Mouse (Mus musculus): ENCODE results near the gene App. TPM values are rescaled to one million over a fixed set of nuclear protein-coding genes. Genes with fewer than 3 reads are reported as not detected.

The App gene
- polyA plus RNA-seq, 1 experiment from 2014 or later: 197 TPM

DNA sequence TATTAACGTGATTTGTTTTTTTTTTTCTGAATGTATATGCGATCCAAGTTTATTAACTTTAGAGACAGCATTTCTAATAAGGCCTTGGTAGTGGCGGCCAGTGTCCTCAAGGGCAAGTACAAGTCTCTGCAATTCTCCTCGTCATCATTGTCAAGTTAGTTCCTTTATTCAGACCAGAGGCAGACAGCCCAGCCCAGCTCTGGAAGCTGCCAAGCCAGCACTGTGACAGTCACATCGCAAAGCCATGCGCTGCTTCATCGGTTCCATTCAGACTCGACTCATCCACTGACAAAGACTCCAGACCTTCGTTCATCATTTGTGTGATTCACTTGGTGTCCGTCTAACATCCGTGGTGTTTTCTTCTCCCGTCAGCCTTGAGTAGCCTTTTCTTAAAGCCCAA is 100.9 kb downstream of the App start:
- Histone ChIP-seq H3K4me1 (peaks cover 2% of the 10 kb centered on the region; the same call in 1 of the 2 replicates), H3K4me2 (no peak overlapping the region), H3K4me3 (no peak overlapping the region), H3K9ac (no peak overlapping the region), H3K27ac (no peak overlapping the region), H3K36me3 (peaks cover 39% of the 10 kb centered on the region), H3K9me3 (no peaks in the 10 kb centered on the region), H3K27me3 (no peaks in the 10 kb centered on the region)
- 89% methylated on average over 12 of the region's 12 CpGs for WGBS
- no peak for ATAC-seq (ENCODE audit: insufficient number of reproducible peaks, insufficient read depth, low FRiP score, low TSS enrichment, low read depth)

DNA sequence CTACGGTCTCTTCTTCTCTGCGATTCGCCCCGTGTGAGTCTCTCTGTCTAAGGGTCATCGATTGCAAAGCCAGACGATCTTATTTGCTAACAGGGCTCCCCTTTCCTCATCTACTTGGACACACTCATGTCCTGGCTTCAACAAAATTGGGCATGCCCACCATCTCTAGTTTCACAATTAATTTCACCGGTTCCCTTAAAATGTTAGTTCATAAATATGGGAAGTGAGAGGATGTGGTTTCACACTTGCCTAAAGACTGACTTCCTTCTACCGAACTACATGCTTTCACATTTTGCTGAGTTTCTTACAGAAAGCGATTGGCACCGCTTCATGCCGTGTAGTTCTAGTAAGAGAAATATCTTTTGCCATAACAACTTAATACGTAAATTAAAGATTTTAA is 101.8 kb downstream of the App start:
- Histone ChIP-seq H3K27ac (no peak overlapping the region), H3K4me2 (no peak overlapping the region), H3K27me3 (no peaks in the 10 kb centered on the region), H3K9ac (no peak overlapping the region), H3K9me3 (no peaks in the 10 kb centered on the region), H3K36me3 (peaks cover 35% of the 10 kb centered on the region), H3K4me3 (no peak overlapping the region), H3K4me1 (no peaks in the 10 kb centered on the region)
- WGBS: 97% methylated on average over 12 of the region's 12 CpGs
- ATAC-seq (ENCODE audit: insufficient number of reproducible peaks, insufficient read depth, low FRiP score, low TSS enrichment, low read depth): no peak

DNA sequence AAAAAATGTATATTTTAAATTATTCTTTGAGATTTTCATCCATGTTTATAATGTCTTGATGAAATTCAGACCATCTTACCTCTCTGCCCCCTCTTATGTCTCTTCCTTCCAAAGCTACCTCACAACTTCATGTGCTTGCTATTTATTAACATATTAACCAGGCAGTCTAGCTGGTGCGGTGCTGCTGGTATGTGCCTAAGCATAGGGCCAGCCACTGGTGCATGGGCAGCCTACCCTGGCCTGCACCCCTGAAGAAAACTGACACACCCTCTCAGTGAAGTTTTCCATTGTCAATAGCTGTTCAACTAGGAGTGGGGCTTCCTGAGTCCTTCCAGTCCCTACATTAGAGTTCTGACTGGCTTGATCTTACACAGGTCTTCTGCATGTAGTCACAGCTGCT is 102.3 kb downstream of the App start:
- Histone ChIP-seq H3K27me3 (no peaks in the 10 kb centered on the region), H3K36me3 (peaks cover 33% of the 10 kb centered on the region), H3K9me3 (no peaks in the 10 kb centered on the region), H3K4me1 (no peaks in the 10 kb centered on the region), H3K4me3 (no peak overlapping the region), H3K9ac (no peak overlapping the region), H3K4me2 (no peak overlapping the region), H3K27ac (no peak overlapping the region)
- ATAC-seq (ENCODE audit: insufficient number of reproducible peaks, insufficient read depth, low FRiP score, low TSS enrichment, low read depth): no peak
- WGBS: 100% methylated on average over 1 of the region's 1 CpGs

DNA sequence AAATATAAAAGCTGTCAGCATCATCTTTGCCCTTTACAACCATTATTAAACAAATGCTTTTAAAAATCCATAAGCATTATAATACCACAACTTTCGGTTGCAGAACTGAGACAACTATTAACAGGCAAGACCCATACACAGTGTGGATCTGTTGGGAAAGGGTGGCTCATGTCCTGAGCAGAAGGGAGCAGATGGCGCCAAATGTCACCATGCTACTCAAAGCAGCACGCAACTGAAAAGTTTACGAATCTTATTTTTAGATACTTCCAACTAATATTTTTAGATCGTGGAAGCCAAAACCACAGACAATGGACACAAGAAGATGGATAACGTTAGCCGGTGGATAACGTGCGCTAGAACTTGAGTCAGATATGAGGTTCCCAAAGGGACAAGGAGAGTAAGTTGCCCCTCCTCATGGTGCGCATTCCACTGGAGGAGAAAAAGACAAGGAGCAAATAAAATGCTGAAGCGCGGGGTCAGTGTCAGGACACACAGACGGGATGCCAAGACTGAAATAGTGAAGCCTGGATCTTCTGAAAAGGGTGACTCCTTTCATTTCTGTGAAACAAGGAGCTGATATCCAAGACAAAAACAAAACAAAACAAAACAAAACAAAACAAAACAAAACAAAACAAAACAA is 106.2 kb downstream of the App start:
- H3K4me1 ChIP-seq: no peaks in the 10 kb centered on the region
- 92% methylated on average over 13 of the region's 13 CpGs for WGBS
- H3K9me3 ChIP-seq: no peaks in the 10 kb centered on the region
- no peak overlapping the region for H3K9ac ChIP-seq
- ATAC-seq (ENCODE audit: insufficient number of reproducible peaks, insufficient read depth, low FRiP score, low TSS enrichment, low read depth): no peak
- H3K4me3 ChIP-seq: no peak overlapping the region
- peaks cover 25% of the 10 kb centered on the region for H3K36me3 ChIP-seq
- no peak overlapping the region for H3K4me2 ChIP-seq
- H3K27ac ChIP-seq: no peak overlapping the region
- no peaks in the 10 kb centered on the region for H3K27me3 ChIP-seq

DNA sequence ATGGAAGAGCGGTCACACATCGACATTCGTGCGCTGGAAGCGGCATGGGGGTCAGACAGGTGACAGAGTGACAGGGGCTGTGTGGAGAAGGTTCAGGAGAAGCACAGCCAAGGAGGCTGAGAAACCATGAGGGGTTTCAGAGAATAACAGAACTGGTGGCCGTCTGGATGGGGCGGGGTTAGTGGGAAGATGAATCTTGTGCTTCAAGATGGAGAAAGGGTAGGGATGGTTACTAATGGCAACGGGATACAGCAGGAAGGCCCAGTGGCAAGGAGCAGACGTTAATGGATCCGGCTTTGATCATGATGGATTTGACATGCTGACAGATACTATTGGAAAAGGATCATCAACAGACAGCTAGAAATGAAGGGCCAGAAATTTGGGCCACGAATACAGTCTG is 107.3 kb downstream of the App start:
- H3K27ac ChIP-seq: no peak overlapping the region
- 87% methylated on average over 11 of the region's 11 CpGs for WGBS

DNA sequence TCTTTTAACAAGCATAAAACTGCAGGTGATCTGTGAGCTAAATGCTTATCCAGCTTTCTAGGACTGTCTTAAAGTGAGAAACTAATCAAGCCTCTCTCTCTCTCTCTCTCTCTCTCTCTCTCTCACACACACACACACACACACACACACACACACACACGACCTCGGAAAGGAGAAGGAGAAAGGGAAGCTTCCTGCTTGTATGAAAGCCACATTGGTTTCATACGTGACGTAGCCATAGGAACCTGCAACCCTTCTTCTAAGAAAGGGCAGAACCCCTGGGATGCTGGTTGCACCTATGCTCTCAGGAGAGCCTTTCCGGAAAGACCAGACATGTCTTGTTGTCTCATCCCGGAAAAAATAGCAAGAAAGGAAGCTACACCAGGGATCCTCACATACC is 108.8 kb downstream of the App start:
- Histone ChIP-seq H3K9ac (no peak overlapping the region), H3K9me3 (no peaks in the 10 kb centered on the region; the same call in 1 of the 2 replicates), H3K4me1 (no peaks in the 10 kb centered on the region), H3K4me3 (no peak overlapping the region), H3K36me3 (peaks cover 22% of the 10 kb centered on the region), H3K4me2 (no peak overlapping the region), H3K27ac (no peak overlapping the region), H3K27me3 (no peaks in the 10 kb centered on the region)
- WGBS: 86% methylated on average over 5 of the region's 6 CpGs
- ATAC-seq (ENCODE audit: insufficient number of reproducible peaks, insufficient read depth, low FRiP score, low TSS enrichment, low read depth): no peak

More for the DNA sequence above, 107.3 kb downstream of the App start:
- Histone ChIP-seq H3K4me1 (no peaks in the 10 kb centered on the region), H3K27me3 (no peaks in the 10 kb centered on the region), H3K9me3 (no peaks in the 10 kb centered on the region; the same call in 1 of the 2 replicates), H3K4me3 (no peak overlapping the region), H3K36me3 (peaks cover 24% of the 10 kb centered on the region), H3K9ac (no peak overlapping the region), H3K4me2 (no peak overlapping the region)
- ATAC-seq (ENCODE audit: insufficient number of reproducible peaks, insufficient read depth, low FRiP score, low TSS enrichment, low read depth): no peak

- no peak overlapping the region for H3K9ac ChIP-seq
- peaks cover 15% of the 10 kb centered on the region for H3K36me3 ChIP-seq
- ATAC-seq (ENCODE audit: insufficient number of reproducible peaks, insufficient read depth, low FRiP score, low TSS enrichment, low read depth): no peak
- H3K9me3 ChIP-seq: no peaks in the 10 kb centered on the region; the same call in 1 of the 2 replicates
- H3K27ac ChIP-seq: no peak overlapping the region
- 84% methylated on average over 3 of the region's 3 CpGs for WGBS
- no peaks in the 10 kb centered on the region for H3K27me3 ChIP-seq
- no peak overlapping the region for H3K4me3 ChIP-seq
- no peak overlapping the region for H3K4me2 ChIP-seq
- peaks cover 11% of the 10 kb centered on the region; the same call in 1 of the 2 replicates for H3K4me1 ChIP-seq
Measured at GRCm38 (mm10) chr16:85062732-85063131, 110.8 kb downstream of the App start.

DNA sequence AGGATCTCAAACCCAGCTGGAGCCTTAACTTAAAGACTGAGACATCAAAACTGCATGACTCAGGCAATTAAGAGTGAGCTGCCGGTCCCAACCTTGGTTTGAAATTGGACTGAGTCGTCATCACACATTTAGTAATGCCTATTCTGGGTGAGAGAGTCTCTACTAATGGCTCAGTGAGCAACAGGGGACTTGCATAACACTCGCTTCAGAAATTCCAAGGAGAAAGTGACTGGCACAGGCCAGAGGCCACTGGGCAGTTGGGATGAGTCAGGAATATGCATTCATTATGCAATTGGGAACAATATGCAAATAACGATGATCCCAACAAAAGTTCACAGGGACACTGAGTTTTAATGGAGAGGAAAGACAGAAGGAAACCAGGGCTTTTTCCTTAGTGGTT is 111.8 kb downstream of the App start:
- Histone ChIP-seq H3K4me1 (peaks cover 11% of the 10 kb centered on the region; the same call in 1 of the 2 replicates), H3K4me2 (no peak overlapping the region), H3K9ac (no peak overlapping the region), H3K9me3 (no peaks in the 10 kb centered on the region; the same call in 1 of the 2 replicates), H3K4me3 (no peak overlapping the region), H3K27me3 (no peaks in the 10 kb centered on the region), H3K27ac (no peak overlapping the region), H3K36me3 (peaks cover 21% of the 10 kb centered on the region)
- 91% methylated on average over 4 of the region's 4 CpGs for WGBS
- ATAC-seq (ENCODE audit: insufficient number of reproducible peaks, insufficient read depth, low FRiP score, low TSS enrichment, low read depth): no peak

DNA sequence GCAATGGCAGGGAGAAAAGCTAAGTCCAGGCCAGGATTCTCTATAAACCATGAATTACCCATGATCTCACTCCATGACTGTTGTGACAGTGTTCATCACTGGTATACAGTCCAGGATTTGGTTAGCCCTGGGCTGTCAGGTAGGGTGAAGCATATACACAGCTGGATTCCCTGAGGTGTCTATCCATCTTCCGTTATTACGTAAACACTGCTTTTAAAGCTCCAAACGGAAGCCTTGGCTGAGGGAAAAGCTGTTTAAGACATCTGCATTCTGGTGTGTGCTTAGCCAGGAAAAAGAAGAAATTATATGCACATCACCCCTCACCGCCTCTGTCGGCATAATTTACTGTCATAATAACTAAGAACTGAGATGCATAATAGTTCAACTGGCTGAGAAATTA is 115.4 kb downstream of the App start:
- H3K4me2 ChIP-seq: no peak overlapping the region
- no peaks in the 10 kb centered on the region for H3K27me3 ChIP-seq
- no peak overlapping the region for H3K9ac ChIP-seq
- peaks cover 26% of the 10 kb centered on the region for H3K36me3 ChIP-seq
- peaks cover 11% of the 10 kb centered on the region; the same call in 1 of the 2 replicates for H3K4me1 ChIP-seq
- WGBS: 66% methylated on average over 5 of the region's 5 CpGs
- ATAC-seq (ENCODE audit: insufficient number of reproducible peaks, insufficient read depth, low FRiP score, low TSS enrichment, low read depth): no peak
- H3K27ac ChIP-seq: no peak overlapping the region
- no peak overlapping the region for H3K4me3 ChIP-seq
- no peaks in the 10 kb centered on the region; the same call in 1 of the 2 replicates for H3K9me3 ChIP-seq

- H3K27ac ChIP-seq: no peak overlapping the region
- no peak for ATAC-seq (ENCODE audit: insufficient number of reproducible peaks, insufficient read depth, low FRiP score, low TSS enrichment, low read depth)
- H3K27me3 ChIP-seq: no peaks in the 10 kb centered on the region
- no peak overlapping the region for H3K4me2 ChIP-seq
- no peak overlapping the region for H3K9ac ChIP-seq
- peaks cover 25% of the 10 kb centered on the region for H3K36me3 ChIP-seq
- 95% methylated on average over 10 of the region's 10 CpGs for WGBS
- no peak overlapping the region for H3K4me3 ChIP-seq
- peaks cover 11% of the 10 kb centered on the region; the same call in 1 of the 2 replicates for H3K4me1 ChIP-seq
- no peaks in the 10 kb centered on the region for H3K9me3 ChIP-seq
Measured at GRCm38 (mm10) chr16:85056212-85056611, 117.4 kb downstream of the App start.

GRCm38 (mm10) chr16:85053996-85054395 is 119.6 kb downstream of the App start:
- no peak for ATAC-seq (ENCODE audit: insufficient number of reproducible peaks, insufficient read depth, low FRiP score, low TSS enrichment, low read depth)
- H3K4me3 ChIP-seq: no peak overlapping the region
- H3K36me3 ChIP-seq: peaks cover 24% of the 10 kb centered on the region
- H3K9ac ChIP-seq: no peak overlapping the region
- H3K4me2 ChIP-seq: no peak overlapping the region
- H3K27ac ChIP-seq: no peak overlapping the region
- H3K4me1 ChIP-seq: peaks cover 14% of the 10 kb centered on the region; the same call in 1 of the 2 replicates
- H3K27me3 ChIP-seq: no peaks in the 10 kb centered on the region
- 90% methylated on average over 7 of the region's 7 CpGs for WGBS
- no peaks in the 10 kb centered on the region for H3K9me3 ChIP-seq

DNA sequence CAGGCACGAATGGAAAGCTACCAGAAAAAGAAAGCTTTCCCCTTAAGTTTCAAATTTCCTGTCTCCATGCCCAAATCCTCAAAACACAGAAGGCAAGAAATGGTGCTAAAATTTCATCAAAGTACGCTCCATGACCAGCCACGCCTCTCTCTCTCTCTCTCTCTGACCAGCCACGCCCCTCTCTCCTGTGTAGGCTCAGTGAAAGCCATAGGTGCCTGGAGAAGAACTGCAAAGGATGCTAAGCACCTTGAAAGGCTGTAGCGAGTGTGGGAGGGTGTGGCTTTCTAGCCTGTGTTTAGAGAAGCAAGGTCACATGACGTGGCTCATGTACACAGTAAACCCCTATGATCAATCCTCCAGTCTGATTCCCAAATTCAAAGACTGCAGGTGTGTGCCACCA is 126.3 kb downstream of the App start:
- Histone ChIP-seq H3K27me3 (no peaks in the 10 kb centered on the region), H3K36me3 (peaks cover 15% of the 10 kb centered on the region), H3K27ac (no peak overlapping the region), H3K4me3 (no peak overlapping the region), H3K9me3 (no peaks in the 10 kb centered on the region), H3K4me1 (peaks cover 12% of the 10 kb centered on the region), H3K4me2 (no peak overlapping the region), H3K9ac (no peak overlapping the region)
- WGBS: 50% methylated on average over 6 of the region's 6 CpGs
- no peak for ATAC-seq (ENCODE audit: insufficient number of reproducible peaks, insufficient read depth, low FRiP score, low TSS enrichment, low read depth)

Data from embryonic facial prominence, embryonic 13.5 days (tissue).